Mouse (Mus musculus) bone marrow macrophage, adult 2 months (primary cell): ENCODE measurements around the gene Creb3.

ENCODE experiments used
- CTCF ChIP-seq: IDR thresholded peaks from 2 replicates; pipeline ENCODE4 v1.5.1; 2012; ENCODE audit warnings: low read depth, mild to moderate bottlenecking, low read length, moderate library complexity
- POLR2A ChIP-seq: IDR thresholded peaks from 2 replicates; pipeline ENCODE4 v1.6.1; 2012; ENCODE audit warnings: mild to moderate bottlenecking, low read depth, low read length, borderline replicate concordance

GRCm38 (mm10) chr4:43519956-43520355 lies 42.2 kb upstream of the Creb3 start:
- TF ChIP-seq POLR2A = no peak
- TF ChIP-seq CTCF = no peak
